Mouse (Mus musculus) bone marrow, adult 2 months (tissue): ENCODE measurements around the gene Tmco4. TPM values are rescaled to one million over a fixed set of nuclear protein-coding genes. Genes with fewer than 3 reads are reported as not detected.

Experiments
- H3K27ac ChIP-seq: fragments of 200-500 bp; 2 replicates; pipeline ENCODE4 v1.5.1; 2012; ENCODE audit warnings: low read depth, mild to moderate bottlenecking, control low read depth, inconsistent platforms, low read length; ENCODE audit not compliant: control insufficient read depth, poor library complexity, insufficient read depth
- H3K4me1 ChIP-seq: fragments of 200-500 bp; 2 replicates; pipeline ENCODE4 v1.6.1; 2011; ENCODE audit warnings: low read length; ENCODE audit not compliant: control insufficient read depth, insufficient read depth
- H3K4me3 ChIP-seq: fragments of 200-500 bp; replicated peaks from 2 replicates; pipeline ENCODE3; 2011; ENCODE audit warnings: mild to moderate bottlenecking, low read depth, low read length, control low read depth; ENCODE audit not compliant: control insufficient read depth
- CTCF ChIP-seq: fragments of 200-500 bp; IDR thresholded peaks from 2 replicates; pipeline ENCODE4 v1.5.1; 2011; ENCODE audit warnings: low read length, control low read depth; ENCODE audit not compliant: control insufficient read depth, insufficient read depth
- POLR2A ChIP-seq: fragments of 200-500 bp; IDR thresholded peaks from 2 replicates; pipeline ENCODE4 v1.6.1; 2011; ENCODE audit warnings: low read depth, mild to moderate bottlenecking, control low read depth, low read length, borderline replicate concordance; ENCODE audit not compliant: control insufficient read depth
- WGBS: fragments of 180-500 bp; shearing (Covaris S2); methylation state at CpG from one replicate; pipeline ENCODE4 v1.1.7; 2018; 5-methylcytosine and 5-hydroxymethylcytosine counted together
- polyA plus RNA-seq: library from polyadenylated mRNA; stranded (reverse); fragments of >200 nt; gene quantifications from 2 replicates; pipeline ENCODE4 v1.2.4, GENCODE M21; 2011; ENCODE audit warnings: low replicate concordance; ENCODE audit not compliant: missing spikeins, insufficient read depth, insufficient read length

Tmco4 gene
- polyA plus RNA-seq, 1 experiment, result 2.7 TPM

DNA sequence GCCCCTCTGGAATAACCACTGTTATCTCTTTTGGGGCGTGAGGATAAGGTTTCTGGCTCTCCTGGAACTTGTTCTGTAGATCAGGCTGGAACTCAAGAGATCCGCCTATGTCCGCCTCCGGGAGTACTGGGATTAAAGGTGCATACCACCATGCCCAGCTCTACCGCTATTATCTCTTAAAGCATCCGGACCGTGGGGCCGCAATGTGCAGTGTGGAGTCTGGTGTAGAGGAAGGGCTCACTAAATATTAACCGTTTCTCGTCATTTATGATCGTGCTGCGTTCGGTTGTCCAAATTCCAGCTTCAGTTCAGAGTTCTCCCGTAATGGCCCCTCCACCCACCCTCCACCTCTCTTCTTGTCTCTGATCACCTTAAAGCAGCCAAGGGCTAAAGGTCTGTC is 45.7 kb downstream of the Tmco4 start:
- no peaks in the 10 kb centered on the region for H3K4me1 ChIP-seq
- WGBS, result 91% methylated on average over 14 of the region's 14 CpGs
- H3K4me3 ChIP-seq, result no peak overlapping the region
- TF ChIP-seq POLR2A (no peak), CTCF (no peak)
- no peak overlapping the region for H3K27ac ChIP-seq

DNA sequence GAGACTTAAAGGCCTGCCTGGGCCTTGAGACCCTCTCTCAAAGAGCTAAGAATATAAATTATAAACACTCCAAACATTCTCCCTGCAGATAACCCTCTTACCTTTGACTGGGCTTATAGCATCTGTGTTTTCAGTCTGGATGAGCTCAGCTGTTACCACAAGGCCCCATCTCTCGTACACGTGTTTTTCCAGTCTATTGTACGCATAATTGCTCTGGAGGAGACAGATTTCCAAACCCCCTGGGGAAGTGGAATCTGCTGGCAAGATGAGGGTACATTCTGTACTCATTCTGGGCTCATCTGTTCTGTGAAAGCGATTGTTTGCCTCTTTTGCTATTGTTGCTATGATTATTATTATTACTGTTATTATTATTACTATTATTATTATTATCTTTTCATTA is 46.3 kb downstream of the Tmco4 start:
- Histone ChIP-seq H3K4me1 (no peaks in the 10 kb centered on the region), H3K27ac (no peak overlapping the region), H3K4me3 (no peak overlapping the region)
- 86% methylated on average over 4 of the region's 4 CpGs for WGBS
- no peak for TF ChIP-seq POLR2A
- TF ChIP-seq CTCF, result no peak

DNA sequence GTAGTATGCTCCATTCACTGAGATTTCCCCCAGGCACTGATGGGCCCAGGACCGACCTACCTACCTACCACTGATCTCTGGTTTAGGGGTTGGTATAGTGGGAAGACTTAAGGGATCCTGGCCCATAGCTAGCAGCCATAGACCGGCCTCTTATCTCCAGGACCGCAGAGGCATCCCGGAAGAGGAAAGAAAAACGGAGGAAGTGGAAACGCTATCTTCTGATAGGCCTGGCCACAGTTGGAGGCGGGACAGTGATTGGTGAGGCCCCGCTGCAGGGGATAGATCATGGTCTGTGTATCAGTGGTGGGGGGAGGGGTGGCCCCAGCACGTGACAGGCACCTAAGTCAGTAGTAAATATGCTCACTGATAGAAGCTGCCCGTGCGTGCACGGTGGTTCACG is 46.7 kb downstream of the Tmco4 start:
- 77% methylated on average over 13 of the region's 13 CpGs for WGBS
- Histone ChIP-seq H3K4me3 (no peak overlapping the region), H3K4me1 (no peaks in the 10 kb centered on the region), H3K27ac (no peak overlapping the region)
- TF ChIP-seq POLR2A, result no peak
- no peak for TF ChIP-seq CTCF

DNA sequence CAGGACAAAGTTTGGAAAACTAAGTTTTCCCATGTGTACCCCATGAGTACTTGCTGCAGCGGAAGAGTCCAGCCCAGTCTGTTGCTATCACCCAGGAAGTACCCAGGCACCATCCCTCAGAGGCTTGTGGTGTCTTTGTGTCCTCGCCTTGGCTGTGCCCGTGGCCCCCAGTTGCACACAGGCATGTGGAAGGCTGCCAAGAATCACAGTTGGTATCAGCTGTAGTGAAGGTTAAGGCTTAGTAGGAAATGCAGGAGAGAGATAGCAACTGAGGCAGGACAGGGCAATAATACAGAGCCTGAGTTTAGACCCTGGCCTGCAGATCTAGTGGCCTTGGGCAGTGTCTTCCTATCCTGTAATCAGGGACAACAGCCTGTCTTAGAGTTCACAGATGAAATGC is 47.7 kb downstream of the Tmco4 start:
- WGBS, result 46% methylated on average over 3 of the region's 3 CpGs
- Histone ChIP-seq H3K4me3 (no peak overlapping the region), H3K27ac (no peak overlapping the region), H3K4me1 (no peaks in the 10 kb centered on the region)
- TF ChIP-seq CTCF (no peak), POLR2A (no peak)

- no peak overlapping the region for H3K4me3 ChIP-seq
- TF ChIP-seq POLR2A (no peak), CTCF (no peak)
- 51% methylated on average over 2 of the region's 2 CpGs for WGBS
- no peaks in the 10 kb centered on the region for H3K4me1 ChIP-seq
- H3K27ac ChIP-seq, result no peak overlapping the region
These were observed 51.7 kb downstream of the Tmco4 start for GRCm38 (mm10) chr4:139024379-139024778.

DNA sequence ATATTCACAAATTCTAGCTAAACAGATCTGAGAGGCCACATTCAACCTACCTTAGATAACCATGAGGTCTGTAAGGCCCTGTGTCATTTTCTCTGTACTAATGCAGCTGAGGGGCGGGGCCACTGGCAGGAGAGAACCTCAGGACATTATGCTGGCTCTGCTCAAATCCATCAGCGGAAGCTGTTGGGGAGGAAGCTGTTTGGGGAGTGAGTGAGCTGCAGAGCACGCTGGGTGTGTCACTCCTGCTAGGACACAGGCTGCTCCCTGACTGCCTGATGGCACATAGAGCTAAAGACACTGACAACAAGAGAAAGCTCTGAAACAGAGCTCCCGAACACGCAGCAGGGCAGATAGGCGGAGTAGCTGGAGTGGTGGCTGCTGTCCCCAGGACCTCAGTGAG is 58.0 kb downstream of the Tmco4 start:
- no peak for TF ChIP-seq CTCF
- no peak for TF ChIP-seq POLR2A
- H3K27ac ChIP-seq, result no peak overlapping the region
- H3K4me1 ChIP-seq, result no peaks in the 10 kb centered on the region
- WGBS, result 86% methylated on average over 6 of the region's 6 CpGs
- H3K4me3 ChIP-seq, result no peak overlapping the region

DNA sequence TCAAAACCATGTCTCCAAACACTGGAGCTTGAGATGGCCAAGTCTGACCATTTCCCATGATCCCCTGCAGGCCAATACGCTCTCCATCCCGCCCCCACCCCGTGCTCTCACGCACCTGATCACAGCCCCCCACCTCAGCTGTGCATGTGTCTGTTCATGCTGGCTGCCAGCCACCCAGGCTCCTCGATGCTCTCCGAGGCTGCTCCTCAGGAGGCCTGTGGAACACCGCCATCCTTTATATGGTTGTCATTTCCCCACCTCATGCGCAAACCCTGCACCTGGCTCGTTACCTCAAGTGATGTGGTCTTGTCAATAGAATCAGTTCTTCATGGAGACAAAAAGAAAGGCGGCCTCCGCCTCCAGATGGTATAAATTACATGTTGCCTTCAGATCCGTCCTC is 59.8 kb downstream of the Tmco4 start:
- TF ChIP-seq CTCF (no peak), POLR2A (no peak)
- H3K4me1 ChIP-seq, result no peaks in the 10 kb centered on the region
- H3K4me3 ChIP-seq, result no peak overlapping the region
- 87% methylated on average over 12 of the region's 12 CpGs for WGBS
- H3K27ac ChIP-seq, result no peak overlapping the region

DNA sequence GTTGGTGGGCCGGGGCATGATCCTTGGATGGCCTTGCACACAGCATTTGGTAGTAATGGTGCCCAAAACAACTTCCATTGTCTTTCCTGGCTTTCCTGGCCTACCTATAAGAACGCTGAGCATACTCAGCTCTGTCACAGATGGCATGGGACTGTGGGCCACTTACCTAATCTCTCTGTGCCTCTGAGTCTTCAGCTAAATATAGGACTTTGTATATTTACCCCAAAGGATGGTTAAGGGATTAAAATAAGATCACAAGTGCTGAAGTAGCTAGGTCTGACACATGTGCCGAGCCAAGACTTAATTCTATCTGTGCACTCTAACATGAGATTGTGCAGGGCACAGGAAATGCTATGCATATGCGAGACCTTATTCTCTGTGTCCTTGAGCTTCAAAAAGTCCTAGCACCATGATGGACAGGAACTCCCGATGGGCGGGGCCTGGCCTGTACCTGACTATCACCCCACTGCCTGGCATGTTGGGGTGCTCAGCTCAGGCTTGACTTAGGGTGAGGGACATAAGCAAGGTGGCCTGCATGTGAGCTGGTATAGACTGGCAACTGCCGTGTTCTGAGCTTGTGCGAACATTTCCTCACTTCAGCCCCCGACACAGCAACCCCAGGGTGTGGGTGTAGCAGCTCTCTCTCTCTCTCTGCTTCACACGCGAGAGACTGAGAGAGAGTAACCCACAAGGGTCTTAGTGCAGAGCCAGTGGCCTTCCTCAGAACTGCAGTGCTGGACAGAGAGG is 60.7 kb downstream of the Tmco4 start:
- WGBS, result 88% methylated on average over 11 of the region's 11 CpGs
- Histone ChIP-seq H3K4me3 (no peak overlapping the region), H3K27ac (no peak overlapping the region), H3K4me1 (no peaks in the 10 kb centered on the region)
- no peak for TF ChIP-seq POLR2A
- TF ChIP-seq CTCF, result no peak

GRCm38 (mm10) chr4:139034010-139034367 is 61.3 kb downstream of the Tmco4 start:
- TF ChIP-seq POLR2A (no peak), CTCF (no peak)
- no peak overlapping the region; the same call in 1 of the 2 replicates for H3K27ac ChIP-seq
- H3K4me3 ChIP-seq, result no peak overlapping the region
- no peaks in the 10 kb centered on the region for H3K4me1 ChIP-seq
- WGBS, result 87% methylated on average over 8 of the region's 8 CpGs
